Mouse (Mus musculus) liver, adult 2 months (tissue): ENCODE measurements around the gene Elmod3.
A peak's percentile ranks its signal among the peaks of the same experiment; 100 is the strongest.

ENCODE experiments used
- CTCF ChIP-seq: fragments of 200-500 bp; IDR thresholded peaks from 2 replicates; pipeline ENCODE4 v1.5.1; 2011; ENCODE audit warnings: low read depth, low read length, control low read depth
- POLR2A ChIP-seq: fragments of 200-500 bp; IDR thresholded peaks from 2 replicates; pipeline ENCODE4 v1.6.1; 2011; ENCODE audit warnings: low read length, control low read depth; ENCODE audit not compliant: insufficient read depth; ENCODE audit errors: extremely low read depth

DNA sequence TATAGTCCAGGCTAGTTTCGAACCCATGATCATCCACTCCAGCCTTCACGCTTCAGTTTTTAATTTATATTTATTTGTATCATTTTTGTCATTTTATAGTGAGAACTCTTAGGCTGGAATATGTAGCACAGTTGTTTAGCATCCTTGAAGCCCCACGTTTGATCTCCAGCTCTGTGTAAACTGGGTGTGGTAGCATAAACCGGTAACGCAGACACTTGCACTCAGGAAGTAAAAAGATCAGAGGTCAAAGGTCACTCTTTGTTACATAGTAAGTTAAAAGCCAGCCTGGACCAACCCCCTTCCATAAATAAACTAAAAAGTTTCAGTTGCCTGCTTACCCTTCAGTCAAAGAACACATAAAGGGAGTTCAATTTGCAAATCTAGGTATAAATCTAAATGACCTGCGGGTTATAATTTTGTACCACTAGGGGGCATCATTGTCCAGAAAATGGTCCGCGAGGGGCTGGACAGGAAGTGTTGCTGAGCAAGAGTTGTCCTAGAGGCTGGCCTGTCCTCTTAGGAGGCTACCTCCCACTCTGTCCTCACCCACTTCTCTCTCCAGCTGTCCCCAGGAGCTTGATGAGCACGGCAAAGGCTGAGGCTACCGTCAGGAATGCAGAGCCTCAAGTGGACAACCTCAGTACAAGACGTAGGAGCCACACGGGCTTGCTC lies 37.7 kb upstream of the Elmod3 start:
- TF ChIP-seq POLR2A: no peak
- TF ChIP-seq CTCF: peak; percentile 70
